Mouse (Mus musculus) heart, postnatal 10 days (tissue): ENCODE results near the gene Bbs1. TPM values are rescaled to one million over a fixed set of nuclear protein-coding genes. Genes with fewer than 3 reads are reported as not detected.
A peak's percentile ranks its signal among the peaks of the same experiment; 100 is the strongest.
"Not testable (repeated sequence)": the region's sequence is repeated elsewhere in the genome, so short reads cannot be mapped to it uniquely, and the experiment has no call there.

Experiments used
- DNase-seq, 2 experiments: peaks; one replicate each; pipeline ENCODE4 v3.0.0; 2021
- intact Hi-C: fragments of 180-260 bp; cut with DNase I; formaldehyde crosslinking; loops from one replicate; pipeline ENCODE4 v1.15.1; 2025
- total RNA-seq, 2 experiments: library from RNA; stranded (reverse); gene quantifications; 2 replicates each; pipeline ENCODE4 v1.2.3; 2021

Bbs1 gene
- total RNA-seq, 2 experiments from 2014 or later: 5.1 to 5.3 TPM

DNA sequence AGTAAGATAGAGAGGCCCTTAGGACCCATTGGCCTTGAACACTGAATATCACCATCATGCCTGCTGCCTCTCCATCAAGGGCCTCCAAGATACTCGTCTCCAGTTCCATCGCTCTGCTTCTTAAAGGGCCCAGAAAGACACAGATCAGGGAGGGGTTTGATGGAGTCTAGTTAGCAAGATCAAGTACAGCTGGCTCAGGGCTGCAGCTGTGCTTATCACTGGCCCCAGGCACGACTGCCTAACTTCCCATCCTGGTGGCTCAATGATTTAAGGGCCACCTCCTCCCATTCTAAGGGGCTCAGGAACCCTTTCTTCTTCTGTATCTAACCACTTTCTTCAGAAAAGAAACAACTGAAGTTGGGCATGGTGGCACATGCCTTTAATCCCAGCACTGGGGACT, 14.6 kb downstream of the Bbs1 start:
- DNase-seq: no peak
- intact Hi-C loops: no loop called here

DNA sequence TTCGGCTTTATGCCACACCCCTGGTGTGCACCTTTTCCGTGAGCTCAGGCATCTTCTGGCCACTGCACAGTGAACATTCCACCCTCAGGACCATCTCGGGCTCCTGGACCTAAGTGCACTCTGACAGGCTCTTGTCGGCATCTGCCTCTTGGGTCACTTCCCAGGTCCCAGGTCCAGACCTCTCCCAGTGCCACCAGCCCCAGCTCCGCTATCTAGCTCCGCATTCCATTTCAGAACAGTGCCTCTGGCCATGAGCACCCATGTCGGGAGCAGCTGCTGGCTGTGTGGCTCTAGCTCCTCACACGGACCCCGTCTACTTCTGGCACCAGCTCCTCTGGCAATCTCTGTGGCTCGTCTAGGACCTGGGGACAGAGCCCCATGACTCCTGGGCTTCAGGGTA, 16.6 kb downstream of the Bbs1 start:
- intact Hi-C loops: no loop called here
- DNase-seq: peak; percentile 23 to 37

DNA sequence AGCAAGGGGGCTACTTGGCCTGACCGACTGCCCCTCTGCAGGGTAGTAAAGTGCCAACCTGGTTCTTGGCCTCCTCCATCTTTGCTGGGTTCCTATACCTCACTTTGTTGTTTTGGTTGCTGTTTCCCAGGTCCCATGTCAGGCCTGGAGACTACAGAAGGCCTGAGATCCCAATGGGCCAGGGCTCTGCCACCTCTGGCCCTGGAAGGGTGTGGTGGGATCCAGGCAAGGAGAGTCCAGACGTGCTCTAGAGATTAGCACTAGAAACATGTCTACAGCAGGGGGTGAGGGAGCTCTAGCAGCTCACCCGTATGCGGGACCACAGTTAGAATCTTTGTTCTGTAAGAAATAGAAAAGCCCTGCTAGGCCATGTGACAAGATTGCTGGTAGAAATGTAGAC, 22.5 kb downstream of the Bbs1 start:
- DNase-seq: no peak
- intact Hi-C loops: no loop called here

DNA sequence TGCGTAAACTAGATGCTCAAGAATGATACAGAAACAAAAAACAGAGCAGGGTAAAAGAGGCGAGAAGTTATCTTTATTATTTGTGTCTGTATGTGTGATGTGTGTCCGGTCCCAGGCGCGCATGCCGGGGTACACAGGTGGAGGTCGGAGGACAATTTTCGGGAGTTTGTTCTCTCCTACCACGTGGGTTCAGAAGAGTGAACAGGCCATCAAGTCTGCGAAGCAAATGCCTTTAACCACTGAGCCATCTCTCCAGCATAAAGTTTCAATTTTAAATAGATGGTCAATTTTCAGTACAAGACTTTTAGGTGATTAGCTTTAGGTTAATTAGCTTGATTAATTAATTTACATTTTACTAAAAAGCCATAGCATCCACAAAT, 27.1 kb downstream of the Bbs1 start:
- DNase-seq: no peak
- intact Hi-C loops: no loop called here

DNA sequence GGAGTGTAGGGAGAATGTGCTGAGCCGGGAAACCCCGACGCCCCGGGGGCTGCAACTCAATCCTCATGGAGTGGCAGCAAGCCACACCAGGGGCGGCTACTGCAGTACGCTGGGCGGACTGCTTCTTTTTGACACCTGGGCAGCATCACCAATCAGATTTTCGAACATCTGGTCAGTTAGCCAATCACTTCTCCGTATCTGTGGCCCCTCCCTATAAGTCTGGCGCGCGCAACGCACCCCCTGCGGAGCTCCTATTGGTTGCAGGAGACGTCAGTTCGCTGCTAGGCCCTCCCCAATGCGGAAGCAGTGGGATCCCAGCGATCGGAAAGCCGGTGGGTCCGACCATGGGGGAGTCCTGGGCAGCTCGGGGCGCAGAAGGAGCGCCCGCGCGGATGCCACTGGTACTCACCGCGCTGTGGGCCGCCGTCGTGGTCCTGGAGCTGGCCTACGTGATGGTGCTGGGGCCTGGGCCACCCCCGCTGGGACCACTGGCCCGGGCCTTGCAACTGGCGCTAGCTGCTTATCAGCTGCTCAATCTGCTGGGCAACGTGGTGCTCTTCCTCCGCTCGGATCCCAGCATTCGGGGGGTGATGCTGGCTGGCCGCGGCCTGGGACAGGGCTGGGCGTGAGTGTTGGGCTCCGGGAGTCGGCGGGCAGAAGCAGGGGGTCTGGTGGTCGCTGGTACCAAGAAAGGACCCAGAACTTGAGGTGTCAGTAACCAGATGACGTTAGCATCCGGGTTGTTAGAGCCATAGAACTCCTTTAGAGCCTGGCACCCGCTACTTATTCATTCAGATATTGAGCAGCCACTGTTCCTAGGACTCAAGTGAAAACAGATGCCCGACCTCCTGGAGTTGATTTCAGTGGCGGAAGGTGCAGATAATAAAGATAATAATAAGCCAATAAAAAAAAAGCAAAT, 27.8 kb downstream of the Bbs1 start, which contains the start of gene Zdhhc24:
Gene Zdhhc24, plus strand, starts transcription at position 264 of the 919 bp plus-strand sequence.
- DNase-seq: peak; percentile 97 to 98
- intact Hi-C loops: no loop called here

DNA sequence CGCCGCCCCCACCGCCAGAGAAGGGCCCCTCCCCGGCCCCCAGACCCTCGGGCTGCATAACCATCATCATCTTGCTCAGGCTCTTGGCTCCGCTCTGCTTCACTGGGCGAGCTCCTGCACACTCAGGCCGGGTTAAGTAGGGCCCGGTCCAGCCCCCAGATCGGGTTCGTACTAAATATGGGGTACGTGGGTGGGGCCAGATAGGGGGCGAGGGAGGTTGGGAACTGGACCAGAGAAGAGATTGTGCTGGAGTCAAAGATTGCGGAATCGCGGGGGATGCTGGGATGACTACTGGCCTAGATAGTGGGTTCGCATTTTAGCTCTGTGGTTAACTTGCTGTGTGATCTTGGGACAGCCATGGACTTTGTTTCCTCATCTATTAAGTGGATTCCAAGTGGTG, 28.6 kb downstream of the Bbs1 start, which contains the start of gene Actn3:
Gene Actn3, minus strand, starts transcription at position 125 of the 400 bp plus-strand sequence.
- DNase-seq: peak; percentile 34 to 41
- intact Hi-C loops: no loop called here

DNA sequence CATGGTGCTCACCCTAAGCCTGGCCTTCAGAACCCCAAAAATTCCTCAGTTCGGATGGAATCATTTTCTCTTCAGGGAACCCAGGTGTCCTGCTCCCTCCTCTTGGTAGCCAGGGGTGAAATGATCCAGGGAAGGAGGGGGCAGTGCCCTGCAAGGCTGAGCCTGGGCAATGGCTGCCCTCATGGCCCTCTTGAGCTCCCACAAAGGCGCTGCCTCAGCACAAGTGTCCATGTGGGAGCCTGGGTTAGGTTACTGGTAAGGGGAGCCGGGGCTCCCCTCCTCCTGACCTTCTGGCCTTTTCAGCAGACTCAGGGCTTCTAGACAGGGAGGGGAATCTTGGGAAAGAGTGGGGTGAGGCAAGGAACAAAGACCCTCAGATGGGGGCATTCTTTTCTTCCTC, 29.7 kb downstream of the Bbs1 start:
- intact Hi-C loops: no loop called here
- DNase-seq: no peak

DNA sequence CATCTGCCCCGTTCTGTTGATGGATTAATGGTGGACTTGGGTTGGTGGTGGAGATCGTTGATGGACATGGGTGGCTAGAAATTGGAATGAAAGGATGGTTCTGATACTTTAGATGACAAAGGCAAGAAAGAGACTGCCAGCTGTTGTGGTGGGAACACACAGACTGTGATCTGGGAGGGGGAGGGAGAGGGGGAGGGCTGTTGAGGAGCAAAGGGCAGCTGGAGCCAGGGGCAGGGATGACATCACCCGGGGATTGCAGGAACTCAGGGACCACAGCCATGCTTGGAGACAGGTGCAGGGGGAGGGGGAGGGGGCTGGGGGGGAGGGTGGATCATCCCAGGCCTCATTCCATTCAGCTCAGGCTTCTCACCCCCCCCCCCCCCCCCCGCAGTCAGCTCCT, 30.2 kb downstream of the Bbs1 start:
- intact Hi-C loops: no loop called here
- DNase-seq: no peak

DNA sequence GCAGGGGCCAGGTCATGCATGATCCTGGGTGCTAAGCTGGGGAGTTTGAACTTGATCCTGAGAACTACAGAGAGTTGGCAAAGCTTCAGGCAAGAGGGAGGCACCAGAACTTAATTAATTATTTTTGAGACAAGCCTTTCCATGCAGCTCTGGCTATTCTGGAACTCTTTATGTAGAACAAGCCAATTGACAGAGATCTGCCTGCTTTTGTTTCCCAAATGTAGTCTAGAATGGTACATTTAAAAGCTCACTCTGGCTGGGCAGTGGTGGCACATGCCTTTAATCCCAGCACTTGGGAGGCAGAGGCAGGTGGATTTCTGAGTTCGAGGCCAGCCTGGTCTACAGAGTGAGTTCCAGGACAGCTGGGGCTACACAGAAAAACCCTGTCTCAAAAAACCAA, 31.8 kb downstream of the Bbs1 start:
- DNase-seq, intact Hi-C loops: not testable (repeated sequence)

DNA sequence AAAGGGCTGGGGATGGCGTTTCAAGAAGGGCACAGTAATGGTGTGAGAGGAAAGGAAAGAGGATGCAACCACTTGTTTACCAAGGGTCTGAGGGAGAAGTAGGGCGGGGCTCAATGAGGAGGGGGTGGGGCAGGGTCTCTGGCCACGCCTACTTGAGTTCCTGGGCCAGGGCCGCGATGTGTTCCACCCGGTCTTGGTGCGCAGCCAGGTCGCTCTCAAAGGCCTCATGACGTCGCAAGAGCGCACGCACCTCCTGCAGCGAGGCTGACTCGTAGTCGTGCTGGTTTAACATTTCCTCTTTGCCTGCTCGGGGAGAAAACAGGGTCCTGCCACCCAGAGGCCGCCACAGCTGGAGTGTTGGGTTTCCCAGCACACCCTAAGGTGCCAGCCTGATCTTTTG, 41.3 kb downstream of the Bbs1 start:
- intact Hi-C loops: no loop called here
- peak; percentile 33 to 39 for DNase-seq

DNA sequence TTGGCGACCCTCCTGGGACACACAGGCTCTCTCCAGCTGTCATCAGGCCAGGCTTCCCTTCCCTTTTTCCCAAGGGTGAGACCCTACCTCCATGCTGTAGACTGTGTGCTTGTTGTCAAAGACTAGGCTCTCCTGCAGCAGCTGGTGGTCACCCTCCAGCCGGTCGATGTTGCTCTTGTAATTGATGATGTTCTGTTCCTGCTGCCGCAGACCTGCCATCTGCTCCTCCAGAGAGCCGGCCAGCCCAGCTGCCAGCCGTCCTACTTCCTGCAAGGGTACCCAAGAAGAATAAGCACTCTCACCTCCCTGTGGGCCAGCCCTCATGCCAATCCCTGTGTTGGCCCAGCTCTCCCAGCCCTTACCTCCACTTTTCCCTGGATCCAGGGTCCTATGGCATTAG, 43.4 kb downstream of the Bbs1 start:
- no peak for DNase-seq
- intact Hi-C loops: no loop called here

DNA sequence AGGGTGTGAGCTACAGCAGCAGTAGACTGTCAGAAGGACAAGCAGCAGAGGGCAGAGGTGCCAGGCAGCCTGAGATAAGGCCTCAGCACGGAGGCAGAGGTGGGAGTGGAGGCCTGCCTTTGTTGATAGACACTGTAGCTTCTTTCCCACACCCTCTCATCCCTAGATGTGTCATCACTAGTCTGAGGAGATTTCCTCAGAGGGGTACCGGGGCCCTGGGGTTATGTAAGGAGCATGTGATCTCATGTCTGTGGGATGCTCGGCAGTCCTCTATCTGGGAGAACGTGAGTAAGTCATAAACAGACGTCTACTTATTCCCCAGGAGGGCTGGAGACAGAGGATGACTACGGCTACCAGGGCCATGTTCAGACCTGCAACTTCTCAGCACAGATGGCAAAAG, 47.3 kb downstream of the Bbs1 start:
- intact Hi-C loops: no loop called here
- DNase-seq: no peak

DNA sequence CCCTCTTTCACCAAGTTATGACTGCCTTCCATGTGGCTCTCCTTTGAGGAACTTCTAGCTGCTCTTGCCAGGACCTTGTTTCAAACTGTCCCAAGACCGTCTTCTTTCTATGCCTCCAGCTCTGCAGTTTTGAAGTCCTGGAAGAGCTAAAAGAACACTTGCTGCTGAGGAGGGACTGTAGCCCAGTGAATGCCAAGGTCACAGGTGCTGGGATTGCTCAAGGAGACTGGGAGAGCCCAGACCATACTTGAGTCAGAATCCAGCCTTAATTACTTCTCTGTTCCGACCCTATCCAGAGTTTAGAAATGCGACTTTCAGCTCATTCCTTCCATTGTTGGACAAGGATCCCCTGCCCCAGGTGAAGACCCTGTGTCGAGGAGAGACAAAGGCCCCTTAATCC, 50.5 kb downstream of the Bbs1 start:
- intact Hi-C loops: no loop called here
- no peak for DNase-seq

DNA sequence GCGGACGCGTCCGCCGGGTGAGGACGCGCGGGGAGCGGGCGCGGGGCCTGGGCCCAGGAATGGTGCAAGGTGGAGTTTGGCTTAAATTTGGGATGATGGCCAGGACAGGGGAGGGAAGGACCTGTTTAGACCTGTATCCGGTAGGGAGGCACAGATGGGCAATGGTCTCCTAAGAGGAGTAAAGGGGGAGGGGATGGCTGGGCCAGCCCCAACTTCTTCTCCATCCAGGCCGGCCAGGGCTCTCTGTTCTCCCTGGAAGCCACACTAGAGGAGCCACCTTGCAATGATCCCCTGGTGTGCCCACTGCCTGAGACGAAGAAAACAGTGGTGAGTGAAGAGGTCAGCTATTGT, 51.0 kb downstream of the Bbs1 start:
- DNase-seq: no peak
- intact Hi-C loops: no loop called here

DNA sequence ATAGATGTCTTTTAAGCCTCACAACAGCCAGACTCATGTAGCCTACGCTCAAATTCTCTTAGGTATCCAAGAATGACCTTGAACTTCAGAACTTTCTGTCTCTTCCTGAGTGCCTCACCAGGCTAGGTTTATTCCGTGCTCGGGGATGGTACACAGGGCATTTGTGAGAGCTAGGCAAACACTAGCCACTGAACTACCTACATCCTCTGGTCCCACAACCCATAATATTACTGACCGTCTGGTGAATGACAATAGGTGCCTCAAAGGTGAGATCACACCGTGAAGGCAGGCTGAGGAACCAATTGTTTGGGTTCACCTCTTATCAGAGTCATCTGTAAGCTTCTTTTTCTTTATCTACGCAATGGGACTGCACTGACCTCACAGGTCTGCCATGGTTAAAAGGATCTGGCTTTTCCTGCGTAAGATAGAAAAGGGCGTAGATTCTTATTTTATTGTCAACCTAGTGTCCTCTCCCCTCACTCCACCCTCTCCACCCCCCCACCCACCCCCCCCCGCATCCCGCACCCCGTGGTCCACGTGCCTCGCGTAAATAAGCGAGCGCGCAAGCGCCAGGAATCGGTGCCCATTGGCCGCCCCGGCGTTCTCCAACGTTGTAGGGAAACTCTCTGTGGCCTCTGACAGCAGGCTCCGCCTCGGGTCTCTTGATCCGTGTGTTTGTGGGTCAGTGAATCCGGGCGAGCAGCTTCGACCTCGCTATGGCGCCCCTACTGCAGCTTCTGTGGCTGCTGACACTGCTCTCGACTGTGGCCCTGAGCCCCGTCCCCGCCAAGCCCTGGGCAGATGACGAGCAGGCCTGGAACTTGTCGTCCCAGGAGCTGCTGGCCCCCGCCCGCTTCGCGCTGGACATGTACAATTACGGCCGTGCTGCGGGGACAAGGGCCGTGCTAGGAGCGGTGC, 51.6 kb downstream of the Bbs1 start, which contains the start of gene Ctsf:
Gene Ctsf, plus strand, starts transcription at position 579 of the 918 bp plus-strand sequence.
- intact Hi-C loops: no loop called here
- peak; percentile 90 to 93 for DNase-seq

DNA sequence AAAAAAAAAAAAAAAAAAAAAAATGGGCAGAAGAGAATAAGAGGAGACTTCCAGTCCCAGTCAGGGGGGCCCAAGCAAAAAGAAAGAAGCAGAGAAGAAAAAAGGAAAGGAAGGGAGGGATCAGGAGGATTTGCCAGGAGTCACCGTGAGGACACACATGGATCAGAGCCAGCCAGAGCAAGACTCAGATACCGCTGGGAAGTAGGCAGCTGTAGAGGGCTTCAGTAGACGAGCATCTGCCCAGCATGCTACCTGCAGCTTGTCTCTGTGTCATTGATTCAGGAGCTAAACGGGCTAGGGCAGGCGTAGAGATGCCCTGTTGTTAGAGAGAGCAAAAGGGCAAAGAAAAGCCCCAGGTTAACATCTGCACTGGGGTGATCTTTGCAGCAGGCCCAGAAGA, 56.1 kb downstream of the Bbs1 start:
- no peak for DNase-seq
- intact Hi-C loops: no loop called here

DNA sequence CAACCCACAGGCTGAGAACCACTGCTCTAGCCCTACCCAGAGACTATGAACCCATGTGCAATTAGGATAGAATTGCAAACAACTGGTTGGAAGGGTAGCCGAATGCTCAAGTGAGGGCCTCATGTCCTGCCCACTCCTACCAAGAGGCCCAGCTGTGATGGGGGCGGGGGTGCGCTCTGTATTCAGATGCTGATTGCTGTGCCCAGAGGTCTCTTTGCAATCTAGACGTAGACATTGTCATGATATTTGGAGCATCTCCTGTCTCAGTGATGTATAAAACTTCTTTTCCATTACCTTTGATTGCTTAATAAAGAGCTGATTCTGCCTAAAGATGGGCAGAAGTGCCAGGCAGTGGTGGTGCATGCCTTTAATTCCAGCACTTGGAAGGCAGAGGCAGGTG, 56.6 kb downstream of the Bbs1 start:
- no peak for DNase-seq
- intact Hi-C loops: no loop called here

DNA sequence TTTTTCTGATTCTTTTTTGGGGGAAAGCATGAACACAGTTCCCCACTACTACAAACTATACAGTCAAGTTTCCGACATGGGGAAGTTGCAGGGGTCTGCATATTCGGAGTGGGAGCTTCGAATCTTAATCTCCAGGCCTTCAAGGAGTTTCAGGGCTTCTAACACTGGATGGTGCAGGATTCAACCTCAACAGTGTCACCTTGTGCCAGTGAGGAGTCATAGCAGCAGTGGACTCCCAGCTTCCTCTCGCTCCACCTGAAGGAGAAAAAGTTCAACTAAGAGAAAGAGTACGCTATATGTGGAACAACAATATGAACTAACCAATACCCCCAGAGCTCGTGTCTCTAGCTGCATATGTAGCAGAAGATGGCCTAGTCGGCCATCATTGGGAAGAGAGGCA, 58.9 kb downstream of the Bbs1 start:
- DNase-seq: peak; percentile 42 to 49
- intact Hi-C loops: loop anchor here (1.0 kb wide), 1 partner anchor 92 kb away; no protein-coding TSS in a partner anchor

DNA sequence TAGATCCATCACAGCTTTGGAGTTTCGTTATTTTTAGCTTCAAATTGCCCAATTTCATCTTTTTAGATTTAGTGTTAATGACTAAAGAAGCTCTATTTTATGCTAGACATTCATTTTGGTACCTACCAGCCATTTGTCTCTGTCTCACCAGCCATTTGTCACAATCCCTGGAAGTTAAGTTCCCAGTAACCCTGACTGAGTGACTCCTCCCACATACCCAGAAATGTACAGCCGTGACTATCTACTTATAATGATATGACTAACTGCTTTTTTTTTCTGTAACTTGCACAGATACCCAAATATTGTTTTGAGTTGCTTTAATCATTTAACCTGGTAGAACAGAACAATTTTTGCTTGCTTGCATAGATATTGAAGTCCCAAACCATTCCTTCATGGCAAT, 60.6 kb downstream of the Bbs1 start:
- no peak for DNase-seq
- intact Hi-C loops: no loop called here

DNA sequence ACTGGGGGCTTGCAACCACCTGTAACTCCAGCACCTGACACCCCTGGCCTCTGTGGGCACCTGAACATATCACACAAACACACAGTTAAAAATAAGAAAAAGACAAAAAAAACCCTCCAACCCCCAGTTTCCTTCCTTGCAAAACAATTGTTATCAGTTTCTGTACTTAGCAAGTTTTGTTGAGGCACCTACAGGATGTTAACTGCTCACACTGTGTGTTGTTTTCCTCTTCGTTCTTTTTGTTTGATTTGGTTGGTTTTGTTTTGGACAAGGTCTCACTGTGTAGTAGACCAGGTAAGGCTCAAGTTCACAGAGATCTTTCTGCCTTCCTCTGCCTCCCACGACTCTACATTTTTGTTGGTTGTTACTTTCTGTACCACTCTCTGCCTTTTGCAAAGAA, 63.8 kb downstream of the Bbs1 start:
- intact Hi-C loops: no loop called here

DNA sequence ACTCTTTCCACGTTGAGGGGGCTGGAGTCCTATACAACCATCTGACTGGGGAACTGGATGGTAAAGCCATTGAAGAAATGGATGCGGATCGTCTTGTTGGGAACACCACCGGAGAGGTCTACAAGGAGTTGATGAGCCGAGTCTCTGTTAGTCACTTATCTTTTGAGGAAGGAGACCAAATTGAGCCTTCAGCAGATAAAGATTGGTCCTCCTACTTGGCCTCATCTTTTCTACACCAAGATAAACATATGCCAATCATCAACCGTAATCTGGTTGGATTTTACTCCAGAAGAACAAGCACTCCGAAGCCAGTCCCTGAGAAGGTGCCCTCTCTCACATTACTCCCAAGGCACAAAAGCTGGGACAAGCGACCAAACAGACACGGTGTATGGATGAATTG, 65.6 kb downstream of the Bbs1 start:
- no peak for DNase-seq
- intact Hi-C loops: no loop called here

More for the DNA sequence above, 63.8 kb downstream of the Bbs1 start:
- DNase-seq: no peak
